Comparison of ENCODE assay signal across 17 mouse cellular contexts in the genomic region with DNA sequence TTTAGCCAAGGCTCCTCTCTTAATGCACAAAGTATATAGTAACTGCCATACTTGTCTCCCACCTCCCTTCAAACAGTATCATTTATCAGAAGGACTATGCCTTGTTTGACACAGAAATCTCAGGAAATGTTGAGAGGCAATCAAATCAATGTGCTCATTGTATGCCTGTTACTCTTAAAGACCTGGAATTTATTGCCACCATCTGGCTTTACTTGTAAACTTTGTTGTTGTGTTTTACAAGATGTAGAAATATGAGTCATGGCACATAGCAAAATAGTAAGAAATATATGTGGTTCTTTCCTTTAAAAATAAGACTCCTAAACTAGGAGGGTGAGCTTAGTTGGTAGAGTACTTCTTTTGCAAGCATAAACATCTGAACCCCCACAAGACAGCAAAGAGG.
"Had no signal": no experiment of that assay in that cellular context is flagged by ENCODE, and none has a peak within 500 bp of the region (broad histone marks: within the 10 kb centered on the region; RNA-seq: fewer than 3 reads in every experiment).

No protein-coding gene starts in this region.

- H3K4me3 ChIP-seq: midbrain, embryonic 10.5 days; midbrain, embryonic 12.5 days; myocyte; neural tube, embryonic 13.5 days; neural tube, embryonic 15.5 days; stomach, embryonic 15.5 days had no signal

- H3K9me3 ChIP-seq: midbrain, embryonic 12.5 days; neural tube, embryonic 13.5 days; neural tube, embryonic 15.5 days; stomach, embryonic 15.5 days had no signal

- H3K4me1 ChIP-seq: midbrain, embryonic 10.5 days; midbrain, embryonic 12.5 days; neural tube, embryonic 13.5 days; neural tube, embryonic 15.5 days; stomach, embryonic 15.5 days had no signal

- H3K27ac ChIP-seq: midbrain, embryonic 10.5 days; midbrain, embryonic 12.5 days; neural tube, embryonic 13.5 days; neural tube, embryonic 15.5 days; stomach, embryonic 15.5 days; stomach, postnatal 0 days had no signal

- ATAC-seq: liver, postnatal 0 days; midbrain, embryonic 16.5 days had no signal

- H3K36me3 ChIP-seq: midbrain, embryonic 10.5 days; midbrain, embryonic 12.5 days; neural tube, embryonic 13.5 days; neural tube, embryonic 15.5 days; stomach, embryonic 15.5 days had no signal

- DNase-seq: liver, postnatal 0 days; lung, embryonic 14.5 days; lung, postnatal 10 days; lung, postnatal 4 days; midbrain, embryonic 14.5 days; right cerebral cortex, postnatal 14 days; thymus, adult 2 months; thymus, postnatal 25 days; thymus, postnatal 4 days had no signal

- H3K9ac ChIP-seq: liver, postnatal 0 days; lung, embryonic 14.5 days; midbrain, embryonic 12.5 days; neural tube, embryonic 13.5 days; neural tube, embryonic 15.5 days; stomach, embryonic 15.5 days had no signal

- H3K4me2 ChIP-seq: lung, embryonic 14.5 days; midbrain, embryonic 12.5 days; neural tube, embryonic 13.5 days; neural tube, embryonic 15.5 days; stomach, embryonic 15.5 days had no signal

- H3K27me3 ChIP-seq: midbrain, embryonic 12.5 days; neural tube, embryonic 13.5 days; neural tube, embryonic 15.5 days; stomach, embryonic 15.5 days had no signal
